Mouse (Mus musculus) C3H10T1/2 (cell line): ENCODE data around the gene Tgtp1. TPM values are rescaled to one million over a fixed set of nuclear protein-coding genes. Genes with fewer than 3 reads are reported as not detected.

Experiments
- polyA plus RNA-seq, 2 experiments: library from polyadenylated mRNA; unstranded; fragments of >200 nt; fragmentation: generic; extraction: Trizol; gene quantifications; one replicate each; pipeline ENCODE4 v1.2.1; 2012; ENCODE audit warnings: missing spikeins in 2 of 2

Gene Tgtp1
- polyA plus RNA-seq = under 1 TPM; 0.08 to 0.67 TPM

DNA sequence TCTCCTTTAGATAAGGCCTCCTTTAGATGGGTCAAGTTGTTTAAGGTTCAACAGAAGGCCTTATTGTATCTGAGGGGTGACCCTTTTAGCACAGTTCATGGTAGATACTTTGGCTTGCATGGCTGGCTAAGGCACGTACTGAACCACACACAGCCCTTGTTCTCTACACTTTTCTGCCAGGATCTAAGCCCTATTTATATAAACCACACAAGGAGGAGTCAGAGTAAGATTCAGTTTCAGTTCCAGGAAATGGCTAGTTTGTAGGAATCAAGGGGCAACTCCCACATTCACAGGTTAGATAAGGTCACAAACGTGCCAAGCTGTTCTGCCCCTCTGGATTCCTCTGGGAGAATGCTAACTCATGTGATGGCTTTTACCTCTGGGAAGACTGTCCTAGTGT, at the start of gene Tgtp1:
Tgtp1 (minus strand) TSS at position 155 of the 400 bp plus-strand sequence.

DNA sequence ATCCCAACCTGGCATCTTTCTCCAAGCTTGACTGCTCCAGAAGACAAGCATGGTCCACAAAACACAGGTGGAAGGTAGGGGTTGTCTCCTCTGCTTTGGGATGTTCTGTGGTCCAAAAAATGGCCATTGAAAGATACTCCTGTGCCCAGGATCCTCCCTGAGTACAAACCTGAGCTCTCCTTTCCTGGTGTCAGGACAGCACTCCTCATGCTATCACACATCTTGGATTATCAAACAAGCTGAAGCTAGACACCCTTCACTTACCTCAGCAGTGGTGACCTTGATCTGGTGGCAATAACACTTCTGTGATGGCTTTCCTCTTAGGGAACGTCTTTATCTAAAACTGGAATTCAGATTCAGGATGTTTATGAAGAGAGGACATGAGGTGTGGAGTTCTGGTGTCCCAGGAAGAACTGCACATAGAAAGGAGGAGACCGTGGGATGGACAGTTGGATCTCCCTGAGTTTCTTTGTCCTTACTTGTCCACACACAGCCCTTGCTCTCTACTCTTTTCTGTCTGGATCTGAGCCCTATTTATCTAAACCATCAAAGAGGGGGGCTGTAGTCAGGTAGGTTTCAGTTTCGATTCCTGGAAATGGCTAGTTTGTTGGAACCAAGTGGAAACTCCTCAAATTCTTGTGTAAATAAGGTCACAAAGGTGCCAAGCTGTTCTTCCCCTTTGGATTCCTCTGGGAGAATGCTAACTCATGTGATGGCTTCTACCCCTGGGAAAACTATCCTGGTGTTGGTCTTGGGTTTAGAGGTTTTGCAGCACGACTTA, 2.0 kb downstream of the Tgtp1 start, which contains the start of gene Gm12185:
Gm12185 (minus strand) TSS at position 487 of the 781 bp plus-strand sequence.

DNA sequence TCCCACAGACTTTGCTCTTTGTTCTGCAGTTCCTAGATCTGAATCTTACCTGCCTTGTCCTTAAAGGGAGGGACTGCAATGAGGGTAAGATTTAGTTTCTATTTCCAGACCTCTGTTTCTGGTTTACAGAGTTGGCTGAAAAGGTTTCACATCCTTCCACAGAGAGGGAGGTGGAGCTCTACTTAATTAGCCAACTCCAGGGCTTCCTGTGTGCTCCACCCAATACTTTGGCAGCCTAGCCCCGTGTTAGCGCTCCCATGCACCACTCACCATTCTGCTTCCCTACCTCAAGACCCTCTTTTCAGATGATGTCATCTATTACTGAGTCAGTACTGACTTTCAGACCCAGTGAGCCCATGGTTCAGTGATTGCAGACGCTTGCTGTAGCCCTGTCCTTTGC, 14.7 kb downstream of the Tgtp1 start, which contains the start of gene 9930111J21Rik1:
9930111J21Rik1 (minus strand) TSS at position 148 of the 400 bp plus-strand sequence.

DNA sequence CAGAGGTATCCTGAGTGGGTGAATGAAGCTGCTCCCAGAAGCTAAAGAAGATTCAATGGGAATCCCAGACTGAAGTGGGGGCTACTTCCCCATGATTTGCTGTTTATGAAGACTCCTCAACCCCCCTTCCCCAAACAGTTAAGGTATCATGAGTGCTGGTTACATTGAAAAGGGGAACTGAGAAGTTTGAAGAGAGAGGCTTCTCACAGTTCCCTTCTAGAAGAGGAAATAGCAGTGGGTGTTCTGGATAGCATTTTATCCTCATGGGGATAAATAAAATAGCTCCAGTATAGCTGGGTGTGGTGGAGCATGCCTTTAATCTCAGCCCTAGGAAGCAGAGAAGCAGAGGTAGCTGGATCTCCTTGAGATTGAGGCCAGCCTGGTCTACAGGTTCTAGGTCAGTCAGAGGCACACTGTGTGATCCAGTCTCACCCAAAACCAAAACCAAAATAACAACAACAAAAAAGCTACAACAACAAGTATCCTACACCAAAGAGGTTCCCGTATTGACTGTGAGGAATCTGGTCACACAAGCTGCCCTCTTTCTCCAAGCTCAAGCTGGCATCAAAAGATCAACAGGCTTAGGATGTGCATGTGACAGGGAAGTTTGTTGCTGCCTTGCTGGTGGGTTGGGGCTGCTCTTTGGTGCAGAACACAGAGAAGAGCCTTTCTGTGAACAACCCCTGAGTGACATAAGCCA, 15.6 kb downstream of the Tgtp1 start, which contains the start of gene Olfr56:
Olfr56 (plus strand) TSS at position 650 of the 700 bp plus-strand sequence.

DNA sequence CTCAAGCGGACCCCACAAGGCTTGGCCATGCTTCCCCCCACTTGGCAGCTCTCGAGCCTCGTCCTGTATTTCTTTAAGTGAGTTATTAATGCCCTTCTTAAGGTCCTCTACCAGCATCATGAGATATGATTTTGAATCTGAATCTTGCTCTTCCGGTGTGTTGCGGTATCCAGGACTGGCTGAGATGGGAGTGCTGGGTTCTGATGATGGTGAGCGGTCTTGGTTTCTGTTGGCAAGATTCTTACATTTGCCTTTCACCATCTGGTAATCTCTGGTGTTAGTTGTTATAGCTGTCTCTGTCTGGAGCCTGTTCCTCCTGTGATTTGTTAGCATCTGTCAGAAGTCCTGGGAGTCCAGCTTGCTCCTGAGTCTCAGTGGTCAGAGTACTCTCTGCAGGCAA, 47.9 kb downstream of the Tgtp1 start, which contains the start of gene Psme2b:
Psme2b (minus strand) TSS at position 101 of the 400 bp plus-strand sequence.

Other genes starting within 250 kb of the Tgtp1 start
- gene Rack1, start 193.8 kb downstream of the Tgtp1 start, polyA plus RNA-seq = 1,000 to 10,000 TPM; 2,834 to 7,792 TPM
- gene Trim41, start 176.8 kb downstream of the Tgtp1 start, polyA plus RNA-seq = 10 to 100 TPM; 10.3 to 37.4 TPM
- 1 to 10 TPM; 2.9 to 5.3 TPM for gene Trim7, start 168.0 kb downstream of the Tgtp1 start, polyA plus RNA-seq
- gene Gm12184, start 167.5 kb downstream of the Tgtp1 start, polyA plus RNA-seq = 10 to 100 TPM in 1 of 2 experiments, 1 to 10 TPM in 1; 9.8 to 15.3 TPM
- 10 to 100 TPM in 1 of 2 experiments, 1 to 10 TPM in 1; 3.1 to 23.0 TPM for gene Irgm1, start 122.5 kb downstream of the Tgtp1 start, polyA plus RNA-seq
- not detected for gene Gm5431, start 92.0 kb downstream of the Tgtp1 start, polyA plus RNA-seq
- gene Psme2b, start 48.0 kb downstream of the Tgtp1 start, polyA plus RNA-seq = 10 to 100 TPM in 1 of 2 experiments, 1 to 10 TPM in 1; 7.7 to 13.0 TPM
- under 1 TPM in 1 of 2 experiments, not detected in 1; 0.19 TPM for gene Olfr56, start 15.3 kb downstream of the Tgtp1 start, polyA plus RNA-seq
- gene 9930111J21Rik1, start 14.8 kb downstream of the Tgtp1 start, polyA plus RNA-seq = under 1 TPM; 0.01 to 0.17 TPM
- under 1 TPM; 0.01 to 0.14 TPM for gene Gm12185, start 1.9 kb downstream of the Tgtp1 start, polyA plus RNA-seq
- gene 9930111J21Rik2, start 57.1 kb upstream of the Tgtp1 start, polyA plus RNA-seq = under 1 TPM; 0.14 to 0.39 TPM
- gene Tgtp2, start 70.0 kb upstream of the Tgtp1 start, polyA plus RNA-seq = 1 to 10 TPM in 1 of 2 experiments, under 1 TPM in 1; 0.13 to 2.0 TPM
- gene Ifi47, start 82.4 kb upstream of the Tgtp1 start, polyA plus RNA-seq = 10 to 100 TPM in 1 of 2 experiments, under 1 TPM in 1; 0.40 to 15.3 TPM
- not detected for gene Olfr1396, start 120.7 kb upstream of the Tgtp1 start, polyA plus RNA-seq
- not detected for gene Olfr1395, start 148.1 kb upstream of the Tgtp1 start, polyA plus RNA-seq
- gene Olfr1394, start 160.2 kb upstream of the Tgtp1 start, polyA plus RNA-seq = not detected
- under 1 TPM in 1 of 2 experiments, not detected in 1; 0.01 TPM for gene Btnl9, start 193.0 kb upstream of the Tgtp1 start, polyA plus RNA-seq
- gene Zfp62, start 209.1 kb upstream of the Tgtp1 start, polyA plus RNA-seq = 1 to 10 TPM in 1 of 2 experiments, under 1 TPM in 1; 0.35 to 2.6 TPM